Mouse (Mus musculus): ENCODE measurements at regions not wholly inside any gene's neighbourhood (a gene's known extent, or its start where the extent isn't known, plus 50 kb on each side); places are given as distances from the start of the nearest gene placed in this dataset.

GRCm38 (mm10) chr4:22103001-22103587, 172.0 kb downstream of the Faxc start:
- peak; percentile 83 for DNase-seq (ENCODE audit: low read depth)
- no peak for TF ChIP-seq POLR2A (IDR thresholded peaks at IDR 0.05; ENCODE audit: borderline replicate concordance, extremely low read depth, insufficient read depth, insufficient read length, poor library complexity, severe bottlenecking)
- no peak for TF ChIP-seq CTCF (IDR thresholded peaks at IDR 0.05; ENCODE audit: borderline replicate concordance, extremely low read depth, insufficient read depth, insufficient read length)

DNA sequence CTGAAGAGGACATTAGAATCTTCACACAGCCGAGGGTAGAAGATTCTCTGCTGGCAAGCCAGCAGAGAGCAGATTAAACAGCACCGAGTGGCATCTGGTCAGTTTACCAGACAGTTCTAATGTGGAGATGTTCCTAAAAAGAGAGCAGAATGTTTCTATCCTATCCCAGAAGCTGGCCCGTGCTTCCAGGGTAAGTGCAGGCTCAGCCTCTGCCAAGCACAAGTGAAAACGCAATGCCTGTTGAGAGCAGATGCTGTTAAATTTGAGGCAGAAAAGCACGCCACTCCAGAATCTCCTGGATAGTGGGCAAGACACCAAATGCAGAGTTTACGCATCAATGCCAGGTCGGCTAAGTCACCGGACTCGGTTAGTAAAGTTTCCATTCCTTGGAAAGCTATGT, 175.8 kb downstream of the Faxc start:
- peak; percentile 63 for DNase-seq (ENCODE audit: low read depth)
- TF ChIP-seq POLR2A (IDR thresholded peaks at IDR 0.05; ENCODE audit: borderline replicate concordance, extremely low read depth, insufficient read depth, insufficient read length, poor library complexity, severe bottlenecking) (no peak), CTCF (IDR thresholded peaks at IDR 0.05; ENCODE audit: borderline replicate concordance, extremely low read depth, insufficient read depth, insufficient read length) (no peak)

DNA sequence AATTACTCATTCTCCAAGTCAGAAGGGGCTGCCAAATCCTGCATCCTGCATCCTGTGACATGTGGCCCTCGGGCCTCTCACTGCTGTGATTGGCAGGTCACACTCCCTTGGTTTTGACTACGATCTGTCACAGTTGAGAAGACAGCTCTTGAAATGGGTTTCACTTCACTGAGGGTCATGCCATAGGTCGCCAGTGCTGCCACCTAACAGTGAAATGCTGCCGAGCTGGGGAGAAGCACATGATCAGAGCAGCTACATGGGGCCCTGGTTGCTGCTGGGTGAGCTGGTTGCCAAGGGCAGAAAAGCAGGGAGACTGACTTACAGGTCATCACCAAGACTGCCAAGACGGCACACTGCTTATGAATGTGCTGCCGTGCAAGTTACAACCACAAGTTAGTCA, 178.3 kb downstream of the Faxc start:
- TF ChIP-seq POLR2A (IDR thresholded peaks at IDR 0.05; ENCODE audit: borderline replicate concordance, extremely low read depth, insufficient read depth, insufficient read length, poor library complexity, severe bottlenecking) (no peak), CTCF (IDR thresholded peaks at IDR 0.05; ENCODE audit: borderline replicate concordance, extremely low read depth, insufficient read depth, insufficient read length) (no peak)
- DNase-seq (ENCODE audit: low read depth): peak; percentile 34

- TF ChIP-seq POLR2A (IDR thresholded peaks at IDR 0.05; ENCODE audit: borderline replicate concordance, extremely low read depth, insufficient read depth, insufficient read length, poor library complexity, severe bottlenecking): no peak
- TF ChIP-seq CTCF (IDR thresholded peaks at IDR 0.05; ENCODE audit: borderline replicate concordance, extremely low read depth, insufficient read depth, insufficient read length): no peak
Measured at GRCm38 (mm10) chr4:22110400-22110799, 179.3 kb downstream of the Faxc start.

GRCm38 (mm10) chr4:22112209-22112608, 181.1 kb downstream of the Faxc start:
- TF ChIP-seq POLR2A (IDR thresholded peaks at IDR 0.05; ENCODE audit: borderline replicate concordance, extremely low read depth, insufficient read depth, insufficient read length, poor library complexity, severe bottlenecking) (no peak), CTCF (IDR thresholded peaks at IDR 0.05; ENCODE audit: borderline replicate concordance, extremely low read depth, insufficient read depth, insufficient read length) (no peak)
- DNase-seq (ENCODE audit: low read depth): peak; percentile 45

More at GRCm38 (mm10) chr4:22110400-22110799, 179.3 kb downstream of the Faxc start:
- peak; percentile 49 for DNase-seq (ENCODE audit: low read depth)

DNA sequence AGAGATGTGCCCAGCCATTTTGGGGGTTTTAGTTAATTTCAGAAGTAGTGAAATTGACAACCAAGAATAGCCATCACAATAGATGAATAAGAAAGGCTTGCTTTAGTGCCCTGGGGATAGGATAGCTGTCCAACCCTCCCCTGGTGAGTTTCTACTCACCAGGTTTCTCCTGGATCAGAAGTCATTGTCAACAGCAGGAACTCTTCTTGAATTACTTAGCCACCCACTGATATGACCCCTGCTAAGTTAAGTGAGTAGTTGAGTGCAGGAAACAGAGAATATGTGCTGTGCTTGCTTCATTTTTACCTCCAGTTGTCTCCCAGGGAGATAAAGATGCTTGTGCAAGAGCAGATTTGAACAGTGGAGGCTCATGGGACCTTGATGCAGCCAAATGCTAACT, 183.3 kb downstream of the Faxc start:
- TF ChIP-seq CTCF (IDR thresholded peaks at IDR 0.05; ENCODE audit: borderline replicate concordance, extremely low read depth, insufficient read depth, insufficient read length): no peak
- no peak for TF ChIP-seq POLR2A (IDR thresholded peaks at IDR 0.05; ENCODE audit: borderline replicate concordance, extremely low read depth, insufficient read depth, insufficient read length, poor library complexity, severe bottlenecking)

GRCm38 (mm10) chr4:22119877-22120276, 188.7 kb downstream of the Faxc start:
- DNase-seq (ENCODE audit: low read depth): no peak
- TF ChIP-seq CTCF (IDR thresholded peaks at IDR 0.05; ENCODE audit: borderline replicate concordance, extremely low read depth, insufficient read depth, insufficient read length) (no peak), POLR2A (IDR thresholded peaks at IDR 0.05; ENCODE audit: borderline replicate concordance, extremely low read depth, insufficient read depth, insufficient read length, poor library complexity, severe bottlenecking) (no peak)

More for the DNA sequence above, 183.3 kb downstream of the Faxc start:
- DNase-seq (ENCODE audit: low read depth): no peak

- TF ChIP-seq POLR2A (IDR thresholded peaks at IDR 0.05; ENCODE audit: borderline replicate concordance, extremely low read depth, insufficient read depth, insufficient read length, poor library complexity, severe bottlenecking): no peak
- peak; percentile 54 for DNase-seq (ENCODE audit: low read depth)
Measured at GRCm38 (mm10) chr4:22120953-22121352, 189.8 kb downstream of the Faxc start.

DNA sequence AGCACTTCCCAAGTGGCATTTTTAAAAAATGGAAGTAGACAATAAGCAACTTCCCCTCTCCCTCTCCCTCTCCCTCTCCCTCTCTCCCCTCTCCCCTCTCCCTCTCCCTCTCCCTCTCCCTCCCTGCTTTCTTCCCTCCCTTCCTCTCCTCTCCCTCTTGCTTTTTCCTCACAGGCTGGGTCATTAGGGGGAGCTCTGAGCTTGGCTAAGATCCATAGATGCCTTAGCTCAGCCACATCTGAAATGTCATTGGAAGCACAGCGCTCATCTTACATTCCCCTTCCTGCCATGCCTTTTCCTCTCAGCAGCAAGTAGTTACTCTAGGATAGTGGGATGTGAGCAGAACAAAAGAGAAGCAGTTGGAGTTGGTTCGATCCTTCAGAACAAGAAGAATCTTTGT, 190.3 kb downstream of the Faxc start:
- peak; percentile 52 for DNase-seq (ENCODE audit: low read depth)
- TF ChIP-seq CTCF (IDR thresholded peaks at IDR 0.05; ENCODE audit: borderline replicate concordance, extremely low read depth, insufficient read depth, insufficient read length) (peak; percentile 36; the same call in 1 of the 2 replicates), POLR2A (IDR thresholded peaks at IDR 0.05; ENCODE audit: borderline replicate concordance, extremely low read depth, insufficient read depth, insufficient read length, poor library complexity, severe bottlenecking) (no peak)

- TF ChIP-seq CTCF (IDR thresholded peaks at IDR 0.05; ENCODE audit: borderline replicate concordance, extremely low read depth, insufficient read depth, insufficient read length): no peak
- no peak for TF ChIP-seq POLR2A (IDR thresholded peaks at IDR 0.05; ENCODE audit: borderline replicate concordance, extremely low read depth, insufficient read depth, insufficient read length, poor library complexity, severe bottlenecking)
- no peak for DNase-seq (ENCODE audit: low read depth)
Measured at GRCm38 (mm10) chr4:22124836-22125235, 193.7 kb downstream of the Faxc start.

DNA sequence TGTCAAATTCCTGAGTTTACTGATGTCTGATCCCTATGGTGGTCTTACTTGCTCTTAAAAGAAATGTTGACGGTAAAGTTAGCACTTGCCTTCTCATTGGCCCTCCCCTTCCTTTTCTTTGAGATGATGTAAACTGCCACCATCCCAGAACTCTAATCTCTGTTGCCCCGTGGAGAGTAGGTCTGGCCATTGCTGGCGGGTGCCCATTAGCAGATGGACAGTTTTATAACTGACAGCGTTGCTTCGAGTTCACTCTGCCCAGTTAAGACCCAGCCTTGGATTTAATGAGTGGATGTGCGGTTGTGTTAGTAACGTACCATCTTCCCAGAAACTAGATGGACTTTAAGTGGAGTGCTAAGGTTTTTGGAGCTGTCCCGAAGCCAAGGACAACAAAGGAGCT, 199.4 kb downstream of the Faxc start:
- DNase-seq (ENCODE audit: low read depth): no peak
- no peak for TF ChIP-seq POLR2A (IDR thresholded peaks at IDR 0.05; ENCODE audit: borderline replicate concordance, extremely low read depth, insufficient read depth, insufficient read length, poor library complexity, severe bottlenecking)
- TF ChIP-seq CTCF (IDR thresholded peaks at IDR 0.05; ENCODE audit: borderline replicate concordance, extremely low read depth, insufficient read depth, insufficient read length): no peak
